Mouse (Mus musculus) mature B cell (primary cell): ENCODE data around the gene Rbp2.

Experiments used
- in situ Hi-C: fragments of 300-500 bp; cut with MboI; formaldehyde crosslinking; loops from 2 replicates; pipeline ENCODE4 v1.14.3; 2019

Rbp2 gene

GRCm38 (mm10) chr9:98524786-98525542, 39.0 kb downstream of the Rbp2 start:
- in situ Hi-C loops = no loop called here

- in situ Hi-C loops = no loop called here
These were observed 39.6 kb downstream of the Rbp2 start for GRCm38 (mm10) chr9:98525543-98525924.

GRCm38 (mm10) chr9:98527226-98527625, 41.3 kb downstream of the Rbp2 start:
- in situ Hi-C loops = no loop called here

- in situ Hi-C loops = no loop called here
These were observed 43.9 kb downstream of the Rbp2 start for GRCm38 (mm10) chr9:98529776-98530175.

GRCm38 (mm10) chr9:98530999-98531398, 45.1 kb downstream of the Rbp2 start:
- in situ Hi-C loops = no loop called here

GRCm38 (mm10) chr9:98534675-98535280, 48.9 kb downstream of the Rbp2 start:
- in situ Hi-C loops = no loop called here

- in situ Hi-C loops = no loop called here
These were observed 49.8 kb downstream of the Rbp2 start for GRCm38 (mm10) chr9:98535763-98536162.

- in situ Hi-C loops = no loop called here
These were observed 52.2 kb downstream of the Rbp2 start for GRCm38 (mm10) chr9:98538017-98538712.

- in situ Hi-C loops = no loop called here
These were observed 52.9 kb downstream of the Rbp2 start for GRCm38 (mm10) chr9:98538713-98539360.

GRCm38 (mm10) chr9:98544042-98544441, 58.1 kb downstream of the Rbp2 start:
- in situ Hi-C loops = no loop called here
